ENCODE assay signal across 26 mouse cellular contexts in the genomic region with DNA sequence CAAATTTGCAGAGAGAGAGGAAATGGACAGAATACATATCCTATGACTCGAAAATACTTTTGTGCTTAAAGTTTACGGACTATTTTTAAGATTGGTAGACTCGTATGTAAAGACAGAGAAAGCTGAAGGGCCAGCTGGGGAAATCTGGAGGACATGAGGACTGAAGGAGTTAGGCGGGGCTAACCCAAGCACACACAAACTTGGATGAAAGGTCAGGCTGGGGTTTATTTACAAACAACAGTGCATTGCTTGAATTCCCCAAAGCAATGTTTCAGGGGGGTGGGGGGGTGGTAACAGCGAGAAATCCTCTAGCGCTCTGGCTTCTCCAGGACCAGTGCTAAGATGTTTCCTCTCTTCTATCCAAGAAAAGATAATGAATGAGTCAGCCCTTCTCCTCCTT.
"Had no signal": no experiment of that assay in that cellular context is flagged by ENCODE, and none has a peak within 500 bp of the region (broad histone marks: within the 10 kb centered on the region; RNA-seq: fewer than 3 reads in every experiment).

No protein-coding gene starts in this region.

- H3K27ac ChIP-seq: forebrain, embryonic 15.5 days; heart, adult 2 months; heart, embryonic 13.5 days; heart, embryonic 15.5 days; hindbrain, embryonic 10.5 days; hindbrain, embryonic 12.5 days; hindbrain, embryonic 14.5 days; kidney, embryonic 15.5 days; layer of hippocampus, adult 2 months; left cerebral cortex, adult 2 months; limb, embryonic 10.5 days; limb, embryonic 12.5 days had no signal

- H3K4me2 ChIP-seq: forebrain, embryonic 15.5 days; heart, embryonic 11.5 days; heart, embryonic 13.5 days; heart, embryonic 15.5 days; hindbrain, embryonic 12.5 days; hindbrain, embryonic 14.5 days; kidney, embryonic 15.5 days; limb, embryonic 12.5 days had no signal

- ATAC-seq: forebrain, embryonic 15.5 days; forebrain, postnatal 0 days; hindbrain, embryonic 16.5 days; inflammation-experienced regulatory T-cells, adult 6 months; intestine, postnatal 0 days had no signal

- H3K27me3 ChIP-seq: forebrain, embryonic 15.5 days; heart, embryonic 13.5 days; heart, embryonic 15.5 days; hindbrain, embryonic 12.5 days; kidney, embryonic 15.5 days; limb, embryonic 12.5 days had no signal

- H3K36me3 ChIP-seq: forebrain, embryonic 15.5 days; heart, embryonic 13.5 days; heart, embryonic 15.5 days; hindbrain, embryonic 10.5 days; hindbrain, embryonic 12.5 days; kidney, embryonic 15.5 days; limb, embryonic 10.5 days; limb, embryonic 12.5 days had no signal

- H3K9ac ChIP-seq: forebrain, embryonic 15.5 days; forebrain, postnatal 0 days; heart, embryonic 13.5 days; heart, embryonic 15.5 days; hindbrain, embryonic 12.5 days; hindbrain, embryonic 14.5 days; kidney, embryonic 15.5 days; limb, embryonic 12.5 days had no signal

- H3K9me3 ChIP-seq: forebrain, embryonic 15.5 days; heart, embryonic 13.5 days; heart, embryonic 15.5 days; hindbrain, embryonic 10.5 days; hindbrain, embryonic 12.5 days; kidney, embryonic 15.5 days; limb, embryonic 10.5 days; limb, embryonic 12.5 days had no signal

- H3K4me3 ChIP-seq: forebrain, embryonic 15.5 days; heart, adult 2 months; heart, embryonic 13.5 days; heart, embryonic 15.5 days; hindbrain, embryonic 10.5 days; hindbrain, embryonic 12.5 days; kidney, embryonic 15.5 days; layer of hippocampus, adult 2 months; left cerebral cortex, adult 2 months; limb, embryonic 10.5 days; limb, embryonic 12.5 days had no signal

- DNase-seq: forebrain, postnatal 0 days; gastrocnemius, postnatal 14 days; gastrocnemius, postnatal 36 days; heart, adult 11 months; heart, adult 2 months; heart, postnatal 4 days; kidney, adult 18-20 months; kidney, adult 9 months; kidney, postnatal 10 days; kidney, postnatal 25 days; kidney, postnatal 4 days had no signal

- H3K4me1 ChIP-seq: forebrain, embryonic 15.5 days; heart, embryonic 13.5 days; heart, embryonic 15.5 days; hindbrain, embryonic 10.5 days; hindbrain, embryonic 12.5 days; kidney, embryonic 15.5 days; limb, embryonic 10.5 days; limb, embryonic 12.5 days had no signal
